Mouse (Mus musculus) limb, embryonic 14.5 days (tissue): ENCODE data around the gene Aknad1. TPM values are rescaled to one million over a fixed set of nuclear protein-coding genes. Genes with fewer than 3 reads are reported as not detected.

ENCODE experiments used
- ATAC-seq: fragments of 200-750 bp; cut with Nextera tagmentation; 2 replicates; pipeline ENCODE4 v1.8.0; 2017; ENCODE audit warnings: low read depth, moderate number of reproducible peaks, moderate TSS enrichment; ENCODE audit not compliant: low FRiP score
- DNase-seq: peaks from one replicate; pipeline ENCODE4 v3.0.0-alpha.2; 2015; ENCODE audit warnings: low spot score
- H3K27ac ChIP-seq: fragments of 300-500 bp; sonication (generic); replicated peaks from 2 replicates; pipeline ENCODE4 v1.5.1; 2014; ENCODE audit warnings: low read depth, mild to moderate bottlenecking, low read length, moderate library complexity, mixed read lengths
- H3K27me3 ChIP-seq: fragments of 300-500 bp; sonication (generic); 2 replicates; pipeline ENCODE4 v1.6.1; 2014; ENCODE audit warnings: low read length, mixed read lengths; ENCODE audit not compliant: control insufficient read depth, insufficient read depth
- H3K36me3 ChIP-seq: fragments of 300-500 bp; sonication (generic); 2 replicates; pipeline ENCODE4 v1.6.1; 2014; ENCODE audit warnings: mild to moderate bottlenecking, low read length, moderate library complexity, mixed read lengths; ENCODE audit not compliant: control insufficient read depth, insufficient read depth
- H3K4me1 ChIP-seq: fragments of 300-500 bp; sonication (generic); 2 replicates; pipeline ENCODE4 v1.6.1; 2014; ENCODE audit warnings: antibody characterized with exemption, low read length, mixed read lengths; ENCODE audit not compliant: control insufficient read depth, insufficient read depth
- H3K4me2 ChIP-seq: fragments of 300-500 bp; sonication (generic); replicated peaks from 2 replicates; pipeline ENCODE4 v1.6.1; 2014; ENCODE audit warnings: low read depth, mild to moderate bottlenecking, low read length, moderate library complexity; ENCODE audit not compliant: severe bottlenecking
- H3K4me3 ChIP-seq: fragments of 300-500 bp; sonication (generic); replicated peaks from 2 replicates; pipeline ENCODE4 v1.5.1; 2014; ENCODE audit warnings: low read length
- H3K9ac ChIP-seq: fragments of 300-500 bp; sonication (generic); 2 replicates; pipeline ENCODE4 v1.6.1; 2014; ENCODE audit warnings: mild to moderate bottlenecking, low read depth, low read length, moderate library complexity; ENCODE audit not compliant: severe bottlenecking
- H3K9me3 ChIP-seq: fragments of 300-500 bp; sonication (generic); 2 replicates; pipeline ENCODE4 v1.6.1; 2016; ENCODE audit warnings: low read length; ENCODE audit not compliant: control insufficient read depth
- POLR2A ChIP-seq: fragments of 200-500 bp; IDR thresholded peaks from 2 replicates; pipeline ENCODE4 v1.8.0; 2012; ENCODE audit warnings: inconsistent platforms, mild to moderate bottlenecking, moderate library complexity, borderline replicate concordance; ENCODE audit not compliant: insufficient read depth, insufficient read length; ENCODE audit errors: extremely low read depth
- WGBS: fragments of 180-500 bp; shearing (Covaris S2); extraction: QIAGEN DNeasy Blood & Tissue Kit; methylation state at CpG from one replicate; pipeline ENCODE4 v1.1.7; 2014; 5-methylcytosine and 5-hydroxymethylcytosine counted together
- polyA plus RNA-seq, 2 experiments: library from polyadenylated mRNA; depleted of rRNA in 1 of 2; stranded (reverse) in 1 of 2; unstranded in 1 of 2; fragments of >200 nt; fragmentation: Nextera tagmentation in 1 of 2; extraction: Ambion mirVana in 1 of 2; gene quantifications; 2 replicates each; pipeline versions ENCODE4 v1.2.1 to v1.2.3; 2012 to 2014

The Aknad1 gene
- polyA plus RNA-seq, 2 experiments = 2.2 to 3.6 TPM

GRCm38 (mm10) chr3:108717896-108718502 is 21.5 kb upstream of the Aknad1 start:
- Histone ChIP-seq H3K4me3 (no peak overlapping the region), H3K27me3 (no peaks in the 10 kb centered on the region), H3K9me3 (no peaks in the 10 kb centered on the region), H3K36me3 (no peaks in the 10 kb centered on the region; the same call in 1 of the 2 replicates), H3K27ac (no peak overlapping the region), H3K4me1 (peaks cover 25% of the 10 kb centered on the region), H3K4me2 (no peak overlapping the region), H3K9ac (no peak overlapping the region)
- DNase-seq (no peak), ATAC-seq (no peak)
- 81% methylated on average over 3 of the region's 3 CpGs for WGBS
- no peak for TF ChIP-seq POLR2A

DNA sequence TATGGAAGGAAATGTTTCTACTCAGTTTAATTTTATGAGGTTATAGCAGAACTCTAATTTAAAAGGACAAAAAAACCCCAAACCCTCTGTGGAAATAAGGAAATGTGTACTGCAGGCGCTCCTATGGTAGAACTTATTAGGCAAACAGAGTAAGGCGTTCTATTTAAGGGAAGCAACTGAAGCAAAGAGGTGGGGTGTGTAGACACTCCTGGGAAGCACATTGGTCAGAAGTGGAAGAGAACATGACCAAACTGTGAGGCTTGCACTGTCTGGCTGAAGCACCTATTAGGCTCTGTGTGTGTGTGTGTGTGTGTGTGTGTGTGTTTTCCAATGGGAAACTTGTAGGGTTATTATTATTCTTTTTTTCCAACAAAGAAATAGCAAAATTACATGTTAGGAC is 20.1 kb upstream of the Aknad1 start:
- Histone ChIP-seq H3K4me2 (peak overlapping the region; percentile 57), H3K27me3 (no peaks in the 10 kb centered on the region), H3K9ac (peak overlapping the region; percentile 17; the same call in 1 of the 2 replicates), H3K4me3 (peak overlapping the region; percentile 80), H3K27ac (peak overlapping the region; percentile 28), H3K9me3 (no peaks in the 10 kb centered on the region), H3K36me3 (no peaks in the 10 kb centered on the region; the same call in 1 of the 2 replicates), H3K4me1 (peaks cover 24% of the 10 kb centered on the region)
- ATAC-seq (no peak), DNase-seq (no peak)
- 36% methylated on average over 2 of the region's 2 CpGs for WGBS
- no peak for TF ChIP-seq POLR2A

- Histone ChIP-seq H3K9ac (peak overlapping the region; percentile 17; the same call in 1 of the 2 replicates), H3K4me3 (peak overlapping the region; percentile 80), H3K4me2 (peak overlapping the region; percentile 57)
These were observed 19.7 kb upstream of the Aknad1 start for GRCm38 (mm10) chr3:108719761-108720160.

GRCm38 (mm10) chr3:108721076-108721991 is 18.1 kb upstream of the Aknad1 start:
- no peak for TF ChIP-seq POLR2A
- under 1% methylated on average over 44 of the region's 44 CpGs for whole genome bisulfite sequencing
- H3K4me2 ChIP-seq = peak overlapping the region; percentile 57
- H3K9me3 ChIP-seq = no peaks in the 10 kb centered on the region
- no peaks in the 10 kb centered on the region for H3K27me3 ChIP-seq
- H3K4me1 ChIP-seq = peaks cover 19% of the 10 kb centered on the region
- peak overlapping the region; percentile 91 for H3K9ac ChIP-seq
- peak; percentile 16; the same call in 1 of the 2 replicates for ATAC-seq
- H3K4me3 ChIP-seq = peak overlapping the region; percentile 80
- DNase-seq = peak; percentile 52
- H3K27ac ChIP-seq = peak overlapping the region; percentile 96
- H3K36me3 ChIP-seq = no peaks in the 10 kb centered on the region; the same call in 1 of the 2 replicates

More at GRCm38 (mm10) chr3:108719761-108720160, 19.7 kb upstream of the Aknad1 start:
- peaks cover 24% of the 10 kb centered on the region for H3K4me1 ChIP-seq
- no peaks in the 10 kb centered on the region for H3K27me3 ChIP-seq
- no peaks in the 10 kb centered on the region for H3K9me3 ChIP-seq
- peak overlapping the region; percentile 28 for H3K27ac ChIP-seq
- no peak for TF ChIP-seq POLR2A
- 42% methylated on average over 3 of the region's 3 CpGs for WGBS
- no peak for ATAC-seq
- no peaks in the 10 kb centered on the region; the same call in 1 of the 2 replicates for H3K36me3 ChIP-seq
- DNase-seq = no peak
